Mouse (Mus musculus) midbrain, postnatal 0 days (tissue): ENCODE measurements around the gene Nr1h5. TPM values are rescaled to one million over a fixed set of nuclear protein-coding genes. Genes with fewer than 3 reads are reported as not detected.

ENCODE experiments used
- ATAC-seq: fragments of 200-750 bp; cut with Nextera tagmentation; 2 replicates; pipeline ENCODE4 v1.8.0; 2017; ENCODE audit warnings: moderate number of reproducible peaks, mild to moderate bottlenecking, moderate TSS enrichment, moderate library complexity; ENCODE audit not compliant: low FRiP score
- DNase-seq: peaks from one replicate; pipeline ENCODE4 v3.0.0-alpha.2; 2015; ENCODE audit warnings: low spot score
- H3K27ac ChIP-seq: fragments of 300-500 bp; sonication (generic); 2 replicates; pipeline ENCODE4 v1.5.1; 2014; ENCODE audit warnings: low read depth, mild to moderate bottlenecking, low read length, mixed read lengths
- H3K27me3 ChIP-seq: fragments of 300-500 bp; sonication (generic); 2 replicates; pipeline ENCODE4 v1.6.1; 2014; ENCODE audit warnings: low read length, control low read depth, mixed read lengths; ENCODE audit not compliant: insufficient read depth
- H3K36me3 ChIP-seq: fragments of 300-500 bp; sonication (generic); 2 replicates; pipeline ENCODE4 v1.6.1; 2014; ENCODE audit warnings: low read length, control low read depth, mixed read lengths; ENCODE audit not compliant: insufficient read depth
- H3K4me1 ChIP-seq: fragments of 300-500 bp; sonication (generic); 2 replicates; pipeline ENCODE4 v1.6.1; 2014; ENCODE audit warnings: mild to moderate bottlenecking, control low read depth, antibody characterized with exemption, low read length, mixed read lengths; ENCODE audit not compliant: insufficient read depth
- H3K4me2 ChIP-seq: fragments of 300-500 bp; sonication (generic); 2 replicates; pipeline ENCODE4 v1.6.1; 2014; ENCODE audit warnings: low read depth, mild to moderate bottlenecking, low read length, mixed read lengths; ENCODE audit not compliant: poor library complexity, severe bottlenecking
- H3K4me3 ChIP-seq: fragments of 300-500 bp; sonication (generic); 2 replicates; pipeline ENCODE4 v1.5.1; 2014; ENCODE audit warnings: low read depth, mild to moderate bottlenecking, low read length, moderate library complexity
- H3K9ac ChIP-seq: fragments of 300-500 bp; sonication (generic); replicated peaks from 2 replicates; pipeline ENCODE4 v1.6.1; 2014; ENCODE audit warnings: mild to moderate bottlenecking, low read length, moderate library complexity, mixed read lengths; ENCODE audit not compliant: poor library complexity, severe bottlenecking
- H3K9me3 ChIP-seq: fragments of 300-500 bp; sonication (generic); 2 replicates; pipeline ENCODE4 v1.6.1; 2016; ENCODE audit warnings: low read length, control low read depth
- CTCF ChIP-seq: IDR thresholded peaks from 2 replicates; pipeline ENCODE4 v1.5.1; 2016; ENCODE audit warnings: antibody characterized with exemption, mild to moderate bottlenecking
- whole genome bisulfite sequencing: fragments of 180-500 bp; shearing (Covaris S2); extraction: QIAGEN DNeasy Blood & Tissue Kit; methylation state at CpG from one replicate; pipeline ENCODE4 v1.1.7; 2014; 5-methylcytosine and 5-hydroxymethylcytosine counted together
- polyA plus RNA-seq: library from polyadenylated mRNA; unstranded; fragments of >200 nt; fragmentation: Nextera tagmentation; extraction: Ambion mirVana; gene quantifications from 2 replicates; pipeline ENCODE4 v1.2.1, GENCODE M21; 2015
- total RNA-seq: library from RNA; depleted of rRNA; stranded (reverse); fragments of >200 nt; gene quantifications from 2 replicates; pipeline ENCODE4 v1.2.3, GENCODE M21; 2014

Gene Nr1h5
- total and polyA plus RNA-seq, 2 experiments from 2014 or later, result 0.19 TPM; not detected in 1

GRCm38 (mm10) chr3:102970067-102970466, 6.1 kb upstream of the Nr1h5 start:
- ATAC-seq, result no peak
- Histone ChIP-seq H3K27ac (no peak overlapping the region), H3K4me1 (no peaks in the 10 kb centered on the region), H3K9ac (no peak overlapping the region), H3K9me3 (no peaks in the 10 kb centered on the region), H3K36me3 (no peaks in the 10 kb centered on the region), H3K27me3 (no peaks in the 10 kb centered on the region), H3K4me3 (no peak overlapping the region), H3K4me2 (0 out of 2 replicates have a peak overlapping the region, but pooled peaks have one; percentile 1)
- DNase-seq, result no peak
- TF ChIP-seq CTCF, result no peak
- 49% methylated on average over 9 of the region's 9 CpGs for WGBS

GRCm38 (mm10) chr3:102955596-102955995, 8.3 kb downstream of the Nr1h5 start:
- ATAC-seq, result no peak
- DNase-seq, result no peak
- no peak overlapping the region for H3K4me2 ChIP-seq
- 49% methylated on average over 3 of the region's 3 CpGs for WGBS
- no peaks in the 10 kb centered on the region for H3K36me3 ChIP-seq
- no peaks in the 10 kb centered on the region for H3K4me1 ChIP-seq
- H3K27me3 ChIP-seq, result no peaks in the 10 kb centered on the region
- H3K9me3 ChIP-seq, result no peaks in the 10 kb centered on the region
- no peak overlapping the region for H3K9ac ChIP-seq
- no peak for TF ChIP-seq CTCF
- no peak overlapping the region for H3K27ac ChIP-seq
- no peak overlapping the region for H3K4me3 ChIP-seq

- no peaks in the 10 kb centered on the region for H3K4me1 ChIP-seq
- no peak for TF ChIP-seq CTCF
- ATAC-seq, result no peak
- H3K9ac ChIP-seq, result no peak overlapping the region
- H3K27me3 ChIP-seq, result no peaks in the 10 kb centered on the region
- no peaks in the 10 kb centered on the region for H3K36me3 ChIP-seq
- no peak overlapping the region for H3K4me2 ChIP-seq
- no peak overlapping the region for H3K4me3 ChIP-seq
- H3K27ac ChIP-seq, result no peak overlapping the region
- DNase-seq, result no peak
- no peaks in the 10 kb centered on the region for H3K9me3 ChIP-seq
- 93% methylated on average over 3 of the region's 3 CpGs for WGBS
Measured at GRCm38 (mm10) chr3:102955143-102955542, 8.8 kb downstream of the Nr1h5 start.

GRCm38 (mm10) chr3:102954476-102954875, 9.5 kb downstream of the Nr1h5 start:
- no peaks in the 10 kb centered on the region for H3K9me3 ChIP-seq
- DNase-seq (no peak), ATAC-seq (no peak)
- no peak overlapping the region for H3K9ac ChIP-seq
- no peak overlapping the region for H3K4me3 ChIP-seq
- H3K4me1 ChIP-seq, result no peaks in the 10 kb centered on the region
- H3K4me2 ChIP-seq, result no peak overlapping the region
- H3K36me3 ChIP-seq, result no peaks in the 10 kb centered on the region
- WGBS, result 94% methylated on average over 12 of the region's 12 CpGs
- no peak overlapping the region for H3K27ac ChIP-seq
- TF ChIP-seq CTCF, result no peak
- no peaks in the 10 kb centered on the region for H3K27me3 ChIP-seq

GRCm38 (mm10) chr3:102946861-102947260, 17.1 kb downstream of the Nr1h5 start:
- Histone ChIP-seq H3K27ac (no peak overlapping the region), H3K36me3 (no peaks in the 10 kb centered on the region), H3K27me3 (no peaks in the 10 kb centered on the region), H3K9me3 (no peaks in the 10 kb centered on the region), H3K9ac (no peak overlapping the region), H3K4me2 (no peak overlapping the region), H3K4me1 (no peaks in the 10 kb centered on the region), H3K4me3 (no peak overlapping the region)
- 41% methylated on average over 5 of the region's 5 CpGs for WGBS
- no peak for DNase-seq
- ATAC-seq, result no peak
- TF ChIP-seq CTCF, result no peak

- Histone ChIP-seq H3K27me3 (no peaks in the 10 kb centered on the region), H3K36me3 (no peaks in the 10 kb centered on the region), H3K4me3 (no peak overlapping the region), H3K4me2 (no peak overlapping the region), H3K4me1 (no peaks in the 10 kb centered on the region), H3K9ac (no peak overlapping the region), H3K9me3 (no peaks in the 10 kb centered on the region), H3K27ac (no peak overlapping the region)
- ATAC-seq (no peak), DNase-seq (no peak)
- no peak for TF ChIP-seq CTCF
- WGBS, result 92% methylated on average over 3 of the region's 3 CpGs
Measured at GRCm38 (mm10) chr3:102946312-102946711, 17.6 kb downstream of the Nr1h5 start.
